Mouse (Mus musculus) forebrain, embryonic 11.5 days (tissue): ENCODE results near the gene 1700042G07Rik. TPM values are rescaled to one million over a fixed set of nuclear protein-coding genes. Genes with fewer than 3 reads are reported as not detected.
A peak's percentile ranks its signal among the peaks of the same experiment; 100 is the strongest.

Source experiments
- ATAC-seq: fragments of 200-750 bp; cut with Nextera tagmentation; replicated peaks from 2 replicates; pipeline ENCODE4 v1.8.0; 2017; ENCODE audit warnings: moderate TSS enrichment; ENCODE audit not compliant: low FRiP score
- DNase-seq: peaks from one replicate; pipeline ENCODE4 v3.0.0-alpha.2; 2017; ENCODE audit warnings: low spot score
- H3K27ac ChIP-seq: fragments of 300-500 bp; sonication (generic); 2 replicates; pipeline ENCODE4 v1.5.1; 2014; ENCODE audit warnings: low read depth, low read length
- H3K27me3 ChIP-seq: fragments of 300-500 bp; sonication (generic); 2 replicates; pipeline ENCODE4 v1.6.1; 2014; ENCODE audit warnings: mild to moderate bottlenecking, low read length, mixed read lengths; ENCODE audit not compliant: control insufficient read depth, insufficient read depth
- H3K36me3 ChIP-seq: fragments of 300-500 bp; sonication (generic); 2 replicates; pipeline ENCODE4 v1.6.1; 2014; ENCODE audit warnings: mild to moderate bottlenecking, low read length, moderate library complexity, mixed read lengths; ENCODE audit not compliant: control insufficient read depth, insufficient read depth
- H3K4me1 ChIP-seq: fragments of 300-500 bp; sonication (generic); replicated peaks from 2 replicates; pipeline ENCODE4 v1.6.1; 2014; ENCODE audit warnings: low read length, mixed read lengths; ENCODE audit not compliant: control insufficient read depth, insufficient read depth
- H3K4me2 ChIP-seq: fragments of 300-500 bp; sonication (generic); 2 replicates; pipeline ENCODE4 v1.6.1; 2014; ENCODE audit warnings: low read depth, mild to moderate bottlenecking, low read length, moderate library complexity, mixed read lengths; ENCODE audit not compliant: severe bottlenecking
- H3K4me3 ChIP-seq: fragments of 300-500 bp; sonication (generic); 2 replicates; pipeline ENCODE4 v1.5.1; 2014; ENCODE audit warnings: low read depth, low read length
- H3K9ac ChIP-seq: fragments of 300-500 bp; sonication (generic); 2 replicates; pipeline ENCODE4 v1.6.1; 2014; ENCODE audit warnings: low read length
- H3K9me3 ChIP-seq: fragments of 300-500 bp; sonication (generic); 2 replicates; pipeline ENCODE4 v1.6.1; 2016; ENCODE audit warnings: low read length, mixed read lengths; ENCODE audit not compliant: control insufficient read depth
- WGBS: fragments of 180-500 bp; shearing (Covaris S2); extraction: QIAGEN DNeasy Blood & Tissue Kit; methylation state at CpG from one replicate; pipeline ENCODE4 v1.1.7; 2014; 5-methylcytosine and 5-hydroxymethylcytosine counted together
- polyA plus RNA-seq: library from polyadenylated mRNA; unstranded; fragments of >200 nt; fragmentation: Nextera tagmentation; extraction: Ambion mirVana; gene quantifications from 2 replicates; pipeline ENCODE4 v1.2.1, GENCODE M21; 2014

The 1700042G07Rik gene
- polyA plus RNA-seq, 1 experiment from 2014 or later: not detected

DNA sequence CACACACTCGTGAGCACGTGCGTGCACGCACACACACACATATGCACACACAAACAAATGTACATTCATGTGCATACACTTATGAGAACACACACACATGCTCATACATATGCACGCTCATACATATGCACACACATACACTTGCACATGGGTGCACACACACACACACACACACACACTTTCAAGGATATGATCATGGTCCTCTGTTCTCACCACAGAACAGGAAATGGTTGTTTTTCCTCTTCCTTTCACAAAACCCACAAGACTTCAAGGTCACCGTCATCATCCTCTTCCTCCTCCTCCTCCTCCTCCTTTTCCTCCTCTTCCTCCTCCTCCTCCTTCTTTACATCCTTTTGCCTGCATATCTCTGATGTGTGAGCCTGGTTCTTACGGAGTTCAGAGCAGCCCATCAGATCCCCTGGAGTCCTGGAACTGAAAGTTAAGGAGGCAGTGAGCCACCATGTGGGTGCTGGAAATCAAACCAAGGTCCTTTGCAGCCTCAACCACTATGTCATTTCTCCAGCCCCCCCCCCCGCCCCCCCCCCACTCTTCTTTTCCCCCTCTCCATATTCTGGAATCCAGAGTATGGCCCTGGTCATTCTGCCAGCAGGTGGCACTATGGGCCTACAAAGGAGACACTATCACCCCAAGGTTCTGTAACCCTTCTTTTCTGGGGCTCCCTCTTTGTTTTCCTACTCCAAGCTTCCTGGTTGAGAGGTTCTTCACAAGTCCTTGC, 4.4 kb upstream of the 1700042G07Rik start:
- H3K4me3 ChIP-seq: no peak overlapping the region
- 81% methylated on average over 7 of the region's 8 CpGs for WGBS
- DNase-seq (peak; percentile 81), ATAC-seq (peak; percentile 78)
- H3K27ac ChIP-seq: no peak overlapping the region
- H3K36me3 ChIP-seq: no peaks in the 10 kb centered on the region
- H3K9ac ChIP-seq: no peak overlapping the region
- no peak overlapping the region for H3K4me2 ChIP-seq
- H3K9me3 ChIP-seq: no peaks in the 10 kb centered on the region
- H3K4me1 ChIP-seq: no peaks in the 10 kb centered on the region
- H3K27me3 ChIP-seq: no peaks in the 10 kb centered on the region

DNA sequence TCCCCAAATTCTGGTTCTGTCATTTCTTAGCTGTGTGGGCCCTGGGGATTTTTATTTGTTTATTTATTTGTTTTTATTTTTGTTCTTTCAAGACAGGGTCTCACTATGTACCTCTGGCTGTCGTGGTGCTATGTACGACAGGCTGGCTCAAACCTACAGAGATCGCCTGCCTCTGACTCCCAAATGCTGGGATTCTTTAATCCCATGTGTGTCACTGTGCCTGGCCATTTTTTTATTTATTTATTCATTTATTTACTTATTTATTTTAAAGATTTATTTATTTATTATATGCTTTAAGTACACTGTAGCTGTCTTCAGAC, 3.9 kb upstream of the 1700042G07Rik start:
- peak; percentile 40; the same call in 1 of the 2 replicates for ATAC-seq
- Histone ChIP-seq H3K27ac (no peak overlapping the region), H3K4me1 (no peaks in the 10 kb centered on the region), H3K9ac (no peak overlapping the region), H3K4me2 (no peak overlapping the region), H3K9me3 (no peaks in the 10 kb centered on the region), H3K4me3 (no peak overlapping the region), H3K36me3 (no peaks in the 10 kb centered on the region), H3K27me3 (no peaks in the 10 kb centered on the region)
- WGBS: 77% methylated on average over 3 of the region's 3 CpGs
- DNase-seq: no peak

DNA sequence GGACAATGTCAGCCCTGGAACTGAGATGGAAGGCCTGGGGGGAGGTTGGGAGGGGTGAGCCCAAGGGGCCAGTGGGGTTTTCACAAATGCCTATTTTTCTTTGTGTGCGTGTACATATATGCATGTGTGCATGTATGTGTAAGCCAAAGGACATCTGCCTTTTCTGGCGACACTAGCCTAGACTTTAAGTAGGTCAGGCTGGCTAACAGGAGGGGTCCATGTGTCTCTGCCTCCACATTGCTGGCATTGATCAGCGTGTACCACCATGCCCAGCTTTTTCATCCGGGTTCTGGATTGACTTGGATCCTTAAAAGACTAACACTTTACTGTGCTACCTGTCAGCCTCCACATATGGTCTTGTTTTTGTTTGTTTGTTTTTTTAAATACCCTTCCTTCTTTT, 580 bp downstream of the 1700042G07Rik start:
- Histone ChIP-seq H3K4me3 (no peak overlapping the region), H3K4me2 (no peak overlapping the region), H3K36me3 (no peaks in the 10 kb centered on the region), H3K9me3 (no peaks in the 10 kb centered on the region), H3K27me3 (no peaks in the 10 kb centered on the region), H3K9ac (no peak overlapping the region), H3K4me1 (peaks cover 3% of the 10 kb centered on the region; the same call in 1 of the 2 replicates), H3K27ac (no peak overlapping the region)
- ATAC-seq (no peak), DNase-seq (no peak)
- WGBS: 92% methylated on average over 4 of the region's 4 CpGs

GRCm38 (mm10) chr4:116174466-116175116, 1.4 kb downstream of the 1700042G07Rik start:
- H3K4me3 ChIP-seq: no peak overlapping the region
- DNase-seq (no peak), ATAC-seq (0 out of 2 replicates have a peak, but pooled peaks have one; percentile 22)
- H3K9ac ChIP-seq: no peak overlapping the region
- no peak overlapping the region for H3K27ac ChIP-seq
- no peak overlapping the region for H3K4me2 ChIP-seq
- no peaks in the 10 kb centered on the region for H3K9me3 ChIP-seq
- H3K4me1 ChIP-seq: peaks cover 3% of the 10 kb centered on the region; the same call in 1 of the 2 replicates
- no peaks in the 10 kb centered on the region for H3K27me3 ChIP-seq
- WGBS: 45% methylated on average over 6 of the region's 6 CpGs
- no peaks in the 10 kb centered on the region for H3K36me3 ChIP-seq

- Histone ChIP-seq H3K36me3 (no peaks in the 10 kb centered on the region), H3K9ac (no peak overlapping the region), H3K4me1 (peaks cover 3% of the 10 kb centered on the region; the same call in 1 of the 2 replicates), H3K4me3 (no peak overlapping the region), H3K9me3 (no peaks in the 10 kb centered on the region), H3K4me2 (no peak overlapping the region), H3K27me3 (no peaks in the 10 kb centered on the region), H3K27ac (no peak overlapping the region)
- no peak for ATAC-seq
- no peak for DNase-seq
These were observed 2.0 kb downstream of the 1700042G07Rik start for GRCm38 (mm10) chr4:116175136-116175535.

DNA sequence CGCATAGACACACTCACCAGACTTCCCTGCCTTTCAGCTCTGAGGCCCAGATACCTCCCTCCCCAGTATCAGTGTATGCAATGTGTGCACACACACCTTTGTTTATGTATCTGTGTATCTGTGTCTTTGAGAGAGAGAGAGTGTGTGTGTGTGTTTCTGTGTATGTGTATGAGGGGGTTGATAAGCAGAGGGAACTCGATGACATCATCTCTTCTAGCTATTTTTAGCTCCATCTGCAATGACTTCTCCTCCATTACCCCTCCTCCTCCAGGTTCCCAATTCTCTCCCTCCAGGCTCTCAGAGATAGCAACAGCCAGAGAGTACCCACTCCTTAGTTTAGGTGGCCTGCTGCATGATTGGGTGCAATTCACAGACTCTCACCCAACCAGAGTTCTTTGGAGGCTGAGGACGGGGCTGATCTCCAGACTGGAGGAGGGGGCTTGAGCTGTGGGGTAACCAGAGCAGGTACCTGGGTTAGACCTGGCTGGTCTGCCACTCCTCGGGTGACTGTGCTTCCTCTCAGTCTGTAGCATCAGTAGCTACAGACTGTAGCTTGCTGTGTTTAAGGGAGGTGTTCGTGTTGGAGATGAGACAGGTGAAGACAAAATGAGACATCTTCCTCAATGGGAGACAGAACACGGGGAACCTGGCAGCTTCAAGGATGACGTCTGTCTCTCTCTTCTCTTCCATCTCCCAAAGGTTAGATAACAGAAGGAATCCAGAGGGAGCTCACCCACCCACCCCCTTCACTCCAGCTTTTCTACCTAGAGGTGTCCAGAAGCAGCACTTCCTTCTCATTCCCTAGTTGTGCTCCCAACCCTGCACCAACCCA, 2.8 kb downstream of the 1700042G07Rik start:
- H3K4me1 ChIP-seq: peaks cover 3% of the 10 kb centered on the region; the same call in 1 of the 2 replicates
- no peak for DNase-seq
- H3K36me3 ChIP-seq: no peaks in the 10 kb centered on the region
- H3K9ac ChIP-seq: no peak overlapping the region
- H3K27me3 ChIP-seq: no peaks in the 10 kb centered on the region
- no peak overlapping the region for H3K4me2 ChIP-seq
- H3K9me3 ChIP-seq: no peaks in the 10 kb centered on the region
- 71% methylated on average over 7 of the region's 7 CpGs for WGBS
- no peak for ATAC-seq
- H3K4me3 ChIP-seq: no peak overlapping the region
- peak overlapping the region; percentile 31; the same call in 1 of the 2 replicates for H3K27ac ChIP-seq

DNA sequence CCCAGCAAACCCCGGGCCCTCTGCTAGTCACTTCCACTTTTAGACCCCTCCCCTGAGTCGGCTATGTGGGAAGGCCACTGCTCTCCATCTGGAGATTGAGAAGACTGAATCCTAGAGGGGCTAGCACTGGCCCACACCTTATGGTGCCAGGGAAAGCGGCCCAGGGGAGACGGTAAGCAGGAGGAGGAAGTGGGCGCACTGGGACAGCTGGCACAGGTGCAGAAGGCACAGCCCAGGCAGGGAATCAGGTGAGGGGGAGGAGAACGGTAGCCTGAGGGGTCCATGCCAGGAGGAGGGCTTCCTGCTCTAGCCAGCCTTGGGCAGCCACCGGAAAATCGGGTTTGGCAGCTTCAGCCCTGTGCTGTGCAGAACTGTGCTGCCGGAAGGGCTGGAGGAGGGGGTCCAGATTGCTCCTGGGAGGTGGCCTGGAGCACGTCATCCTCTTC, 3.4 kb downstream of the 1700042G07Rik start:
- H3K9me3 ChIP-seq: no peaks in the 10 kb centered on the region
- H3K27ac ChIP-seq: peak overlapping the region; percentile 31
- 37% methylated on average over 10 of the region's 10 CpGs for WGBS
- DNase-seq (peak; percentile 68), ATAC-seq (no peak)
- H3K9ac ChIP-seq: no peak overlapping the region
- peaks cover 3% of the 10 kb centered on the region; the same call in 1 of the 2 replicates for H3K4me1 ChIP-seq
- no peak overlapping the region for H3K4me3 ChIP-seq
- 0 out of 2 replicates have a peak overlapping the region, but pooled peaks have one; percentile 8 for H3K4me2 ChIP-seq
- no peaks in the 10 kb centered on the region for H3K27me3 ChIP-seq
- no peaks in the 10 kb centered on the region for H3K36me3 ChIP-seq

- Histone ChIP-seq H3K27ac (0 out of 2 replicates have a peak overlapping the region, but pooled peaks have one; percentile 31), H3K4me3 (no peak overlapping the region), H3K9me3 (no peaks in the 10 kb centered on the region), H3K4me2 (no peak overlapping the region), H3K27me3 (no peaks in the 10 kb centered on the region), H3K36me3 (no peaks in the 10 kb centered on the region), H3K9ac (no peak overlapping the region), H3K4me1 (peaks cover 3% of the 10 kb centered on the region; the same call in 1 of the 2 replicates)
- DNase-seq (no peak), ATAC-seq (no peak)
- 25% methylated on average over 5 of the region's 5 CpGs for WGBS
These were observed 4.0 kb downstream of the 1700042G07Rik start for GRCm38 (mm10) chr4:116177140-116177539.
